Mouse (Mus musculus): ENCODE measurements at regions not wholly inside any gene's neighbourhood (a gene's known extent, or its start where the extent isn't known, plus 50 kb on each side); places are given as distances from the start of the nearest gene placed in this dataset.
A peak's percentile ranks its signal among the peaks of the same experiment; 100 is the strongest.

DNA sequence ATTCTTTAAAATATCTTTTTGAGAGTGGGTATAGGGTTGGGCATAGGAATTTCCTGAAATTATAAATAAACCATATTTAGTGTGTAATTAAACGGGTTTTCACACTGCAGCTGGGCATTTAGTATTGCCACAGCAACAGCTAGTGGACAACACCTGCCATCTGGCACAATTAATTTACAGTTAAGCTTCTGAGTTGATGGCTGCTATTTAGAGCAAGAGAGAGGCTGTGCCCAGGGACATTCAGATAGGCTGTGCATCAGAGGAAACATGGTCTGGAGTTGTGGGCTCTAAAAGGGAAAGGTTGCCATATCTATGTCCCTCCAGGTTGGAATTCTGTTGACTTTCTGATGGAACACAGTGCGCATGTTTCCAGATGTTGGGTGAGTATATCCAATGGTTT is 227.1 kb downstream of the Pth2r start:
- DNase-seq (ENCODE audit: low read depth): peak; percentile 42

GRCm38 (mm10) chr1:65535674-65536073 is 253.8 kb downstream of the Pth2r start:
- no peak for TF ChIP-seq CTCF (IDR thresholded peaks at IDR 0.05; ENCODE audit: borderline replicate concordance, extremely low read depth, insufficient read depth, insufficient read length)
- TF ChIP-seq POLR2A (IDR thresholded peaks at IDR 0.05; ENCODE audit: borderline replicate concordance, extremely low read depth, insufficient read depth, insufficient read length, poor library complexity, severe bottlenecking): no peak
- DNase-seq (ENCODE audit: low read depth): no peak

More for the DNA sequence above, 227.1 kb downstream of the Pth2r start:
- TF ChIP-seq CTCF (IDR thresholded peaks at IDR 0.05; ENCODE audit: borderline replicate concordance, extremely low read depth, insufficient read depth, insufficient read length) (no peak), POLR2A (IDR thresholded peaks at IDR 0.05; ENCODE audit: borderline replicate concordance, extremely low read depth, insufficient read depth, insufficient read length, poor library complexity, severe bottlenecking) (no peak)

DNA sequence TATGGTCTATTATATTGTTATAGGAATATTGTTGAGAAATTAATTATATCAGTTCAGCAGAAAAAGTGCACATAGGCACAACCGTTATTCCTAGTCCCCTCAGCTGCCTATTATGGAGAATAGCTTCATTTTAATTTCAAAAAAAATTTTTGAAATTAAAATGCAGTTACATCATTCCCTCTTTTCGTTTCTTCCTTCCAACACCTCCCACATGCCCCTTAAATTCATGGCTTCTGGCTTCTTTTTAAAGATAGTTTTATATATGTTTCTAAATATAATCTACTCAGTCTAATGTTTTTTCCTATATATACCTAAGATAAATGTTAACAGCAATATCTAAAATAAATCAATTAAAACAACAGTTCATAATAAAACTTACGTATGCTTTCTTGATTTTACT is 256.7 kb downstream of the Pth2r start:
- DNase-seq (ENCODE audit: low read depth): no peak
- TF ChIP-seq POLR2A (IDR thresholded peaks at IDR 0.05; ENCODE audit: borderline replicate concordance, extremely low read depth, insufficient read depth, insufficient read length, poor library complexity, severe bottlenecking) (no peak), CTCF (IDR thresholded peaks at IDR 0.05; ENCODE audit: borderline replicate concordance, extremely low read depth, insufficient read depth, insufficient read length) (no peak)

DNA sequence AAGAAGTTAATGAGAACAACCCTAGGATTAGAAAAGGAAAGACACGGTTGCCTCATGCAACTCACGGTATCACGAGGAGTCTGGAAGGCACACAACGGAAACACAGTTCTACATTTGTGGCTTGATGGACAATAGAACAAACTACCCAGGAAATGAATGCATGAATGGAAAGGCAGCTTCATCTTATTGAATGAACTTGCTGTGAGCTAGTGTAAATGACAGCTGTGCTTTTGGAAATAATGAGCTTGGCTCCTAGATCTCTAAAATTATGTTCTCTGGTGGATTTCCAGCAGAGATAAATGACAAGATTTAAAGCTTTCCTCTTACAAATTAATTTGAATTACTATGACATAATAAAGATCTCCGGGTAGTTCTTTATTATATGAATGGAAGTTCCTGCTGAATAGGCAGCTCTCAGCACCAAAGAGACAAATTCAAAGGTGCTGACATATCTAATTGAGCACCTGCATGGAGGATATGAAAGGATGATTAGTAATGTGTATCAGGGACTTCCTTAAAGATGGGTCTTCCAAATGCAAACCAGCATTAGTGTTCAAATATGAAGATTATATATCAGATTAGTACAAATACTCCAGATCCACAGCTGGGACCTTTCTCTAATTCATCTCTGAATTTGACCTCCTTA is 262.5 kb downstream of the Pth2r start:
- no peak for TF ChIP-seq POLR2A (IDR thresholded peaks at IDR 0.05; ENCODE audit: borderline replicate concordance, extremely low read depth, insufficient read depth, insufficient read length, poor library complexity, severe bottlenecking)
- no peak for TF ChIP-seq CTCF (IDR thresholded peaks at IDR 0.05; ENCODE audit: borderline replicate concordance, extremely low read depth, insufficient read depth, insufficient read length)
- peak; percentile 81 for DNase-seq (ENCODE audit: low read depth)

DNA sequence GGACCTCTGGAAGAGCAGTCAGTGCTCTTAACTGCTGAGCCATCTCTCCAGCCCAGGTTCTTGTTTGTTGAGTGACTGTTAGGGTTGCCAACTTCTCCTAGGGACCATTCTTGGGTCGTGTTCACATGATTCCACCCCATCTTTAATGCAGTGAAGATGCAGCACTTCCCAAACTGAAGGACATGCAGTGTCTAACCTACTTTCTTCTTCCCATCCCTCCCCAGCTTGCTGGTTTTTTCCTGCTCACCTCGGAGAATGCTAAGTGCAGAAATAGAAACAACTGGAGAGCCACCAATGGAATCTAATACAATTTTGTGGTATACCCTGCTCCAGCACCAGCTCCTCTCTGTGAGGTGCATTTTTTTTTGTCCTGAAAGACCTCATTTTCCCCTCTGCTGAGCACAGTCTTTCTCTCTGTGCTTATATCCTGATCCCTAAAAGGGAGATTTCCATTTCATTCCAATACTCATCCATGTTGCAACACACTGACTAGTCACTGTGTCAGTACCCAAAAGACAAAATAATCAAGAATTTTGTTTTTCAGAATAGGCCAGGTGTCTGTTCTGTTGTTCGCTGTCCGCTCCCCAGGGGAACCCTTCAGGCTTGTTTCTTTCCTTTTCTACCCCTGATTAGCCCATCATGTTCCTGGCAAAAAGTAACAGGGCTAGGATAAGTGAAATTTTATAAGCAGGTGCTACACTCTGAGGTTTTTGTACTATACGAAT is 263.6 kb downstream of the Pth2r start:
- no peak for DNase-seq (ENCODE audit: low read depth)
- TF ChIP-seq POLR2A (IDR thresholded peaks at IDR 0.05; ENCODE audit: borderline replicate concordance, extremely low read depth, insufficient read depth, insufficient read length, poor library complexity, severe bottlenecking): no peak
- no peak for TF ChIP-seq CTCF (IDR thresholded peaks at IDR 0.05; ENCODE audit: borderline replicate concordance, extremely low read depth, insufficient read depth, insufficient read length)

- TF ChIP-seq CTCF (IDR thresholded peaks at IDR 0.05; ENCODE audit: borderline replicate concordance, extremely low read depth, insufficient read depth, insufficient read length): no peak
- no peak for TF ChIP-seq POLR2A (IDR thresholded peaks at IDR 0.05; ENCODE audit: borderline replicate concordance, extremely low read depth, insufficient read depth, insufficient read length, poor library complexity, severe bottlenecking)
- DNase-seq (ENCODE audit: low read depth): peak; percentile 79
Measured at GRCm38 (mm10) chr1:65548830-65549229, 267.0 kb downstream of the Pth2r start.

DNA sequence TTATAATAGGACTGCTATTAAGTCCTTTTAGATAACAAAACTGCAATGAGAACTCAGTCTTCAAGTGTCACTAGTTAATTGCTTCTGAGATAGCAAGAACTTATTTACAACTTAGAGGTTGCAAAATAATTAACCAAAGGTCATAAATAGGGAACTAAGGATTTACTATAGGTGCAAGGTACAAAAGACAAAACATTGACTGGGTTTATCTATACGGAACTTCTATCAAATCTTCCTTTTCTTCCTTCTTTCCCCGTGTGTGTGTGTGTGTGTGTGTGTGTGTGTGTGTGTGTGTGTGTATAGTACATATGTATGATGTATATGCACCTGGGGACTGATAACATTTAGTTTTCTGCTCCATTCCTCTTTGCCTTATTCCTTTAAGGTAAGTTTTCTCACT is 305.5 kb downstream of the Pth2r start:
- no peak for DNase-seq (ENCODE audit: low read depth)
- TF ChIP-seq POLR2A (IDR thresholded peaks at IDR 0.05; ENCODE audit: borderline replicate concordance, extremely low read depth, insufficient read depth, insufficient read length, poor library complexity, severe bottlenecking): no peak
- no peak for TF ChIP-seq CTCF (IDR thresholded peaks at IDR 0.05; ENCODE audit: borderline replicate concordance, extremely low read depth, insufficient read depth, insufficient read length)

DNA sequence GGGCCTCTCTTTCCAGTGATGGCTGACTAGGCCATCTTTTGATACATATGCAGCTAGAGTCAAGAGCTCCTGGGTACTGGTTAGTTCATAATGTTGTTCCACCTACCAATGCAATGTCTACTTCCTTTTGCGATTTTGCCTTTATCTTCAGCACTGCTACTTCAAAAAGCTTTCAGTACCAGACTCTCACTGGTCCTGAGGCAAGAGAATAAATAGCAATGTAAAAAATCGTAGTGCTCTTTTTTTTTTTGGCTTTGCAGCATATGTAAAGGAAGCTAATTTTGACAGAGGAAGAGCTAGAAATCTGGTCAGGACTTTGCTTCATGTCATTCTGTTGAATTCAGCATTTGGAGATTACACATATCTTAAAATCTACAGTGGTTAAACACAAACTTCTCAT is 291.0 kb upstream of the Crygf start:
- no peak for TF ChIP-seq CTCF (IDR thresholded peaks at IDR 0.05; ENCODE audit: borderline replicate concordance, extremely low read depth, insufficient read depth, insufficient read length)
- no peak for TF ChIP-seq POLR2A (IDR thresholded peaks at IDR 0.05; ENCODE audit: borderline replicate concordance, extremely low read depth, insufficient read depth, insufficient read length, poor library complexity, severe bottlenecking)
- DNase-seq (ENCODE audit: low read depth): no peak

DNA sequence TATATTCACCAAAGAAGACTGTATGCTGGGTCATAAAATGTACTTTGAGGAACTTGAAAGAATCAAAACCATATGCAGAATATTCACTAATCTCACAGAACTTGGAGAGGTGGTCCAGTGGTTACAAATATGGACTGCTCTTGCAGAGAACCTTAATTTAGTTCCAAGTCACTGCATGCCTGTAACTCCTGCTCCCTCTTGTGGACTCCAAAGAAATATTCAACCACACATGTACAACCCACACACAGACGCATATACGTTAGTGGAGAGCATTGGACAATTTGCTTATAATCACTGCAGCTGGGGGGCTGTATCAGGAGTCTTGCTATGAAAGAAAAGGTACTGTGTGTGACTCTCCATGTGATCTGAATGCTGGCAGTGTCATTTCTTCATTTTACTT is 271.9 kb upstream of the Crygf start:
- DNase-seq (ENCODE audit: low read depth): peak; percentile 24
- TF ChIP-seq POLR2A (IDR thresholded peaks at IDR 0.05; ENCODE audit: borderline replicate concordance, extremely low read depth, insufficient read depth, insufficient read length, poor library complexity, severe bottlenecking) (no peak), CTCF (IDR thresholded peaks at IDR 0.05; ENCODE audit: borderline replicate concordance, extremely low read depth, insufficient read depth, insufficient read length) (peak; percentile 30; the same call in 1 of the 2 replicates)

- no peak for DNase-seq (ENCODE audit: low read depth)
- TF ChIP-seq POLR2A (IDR thresholded peaks at IDR 0.05; ENCODE audit: borderline replicate concordance, extremely low read depth, insufficient read depth, insufficient read length, poor library complexity, severe bottlenecking) (no peak), CTCF (IDR thresholded peaks at IDR 0.05; ENCODE audit: borderline replicate concordance, extremely low read depth, insufficient read depth, insufficient read length) (no peak)
Measured at GRCm38 (mm10) chr1:65681960-65682359, 244.4 kb upstream of the Crygf start.

- DNase-seq (ENCODE audit: low read depth): no peak
- TF ChIP-seq CTCF (IDR thresholded peaks at IDR 0.05; ENCODE audit: borderline replicate concordance, extremely low read depth, insufficient read depth, insufficient read length): no peak
- no peak for TF ChIP-seq POLR2A (IDR thresholded peaks at IDR 0.05; ENCODE audit: borderline replicate concordance, extremely low read depth, insufficient read depth, insufficient read length, poor library complexity, severe bottlenecking)
Measured at GRCm38 (mm10) chr1:65687322-65687721, 239.0 kb upstream of the Crygf start.

- TF ChIP-seq CTCF (IDR thresholded peaks at IDR 0.05; ENCODE audit: borderline replicate concordance, extremely low read depth, insufficient read depth, insufficient read length): no peak
- no peak for TF ChIP-seq POLR2A (IDR thresholded peaks at IDR 0.05; ENCODE audit: borderline replicate concordance, extremely low read depth, insufficient read depth, insufficient read length, poor library complexity, severe bottlenecking)
- DNase-seq (ENCODE audit: low read depth): no peak
Measured at GRCm38 (mm10) chr1:65730262-65730661, 196.1 kb upstream of the Crygf start.
